Mouse (Mus musculus) left cerebral cortex, postnatal 4 days (tissue): ENCODE measurements around the gene Gm17720. TPM values are rescaled to one million over a fixed set of nuclear protein-coding genes. Genes with fewer than 3 reads are reported as not detected.

Source experiments
- DNase-seq: peaks from one replicate; pipeline ENCODE4 v3.0.0-alpha.2; 2022
- intact Hi-C: fragments of 180-260 bp; cut with DNase I; formaldehyde crosslinking; loops from one replicate; pipeline ENCODE4 v1.15.1; 2025
- total RNA-seq, 2 experiments: library from RNA; stranded (reverse); gene quantifications; 2 replicates each; pipeline ENCODE4 v1.2.3; 2021

Gm17720 gene
- not detected for total RNA-seq

- intact Hi-C loops, result no loop called here
- DNase-seq, result no peak
Observed at GRCm38 (mm10) chr8:110102653-110103052, at the start of gene Gm17720. Gene Gm17720 (minus strand): TSS chr8:110102753.

- DNase-seq, result peak; percentile 67
- intact Hi-C loops, result no loop called here
Observed at GRCm38 (mm10) chr8:110145538-110145937, 43.0 kb upstream of the Gm17720 start.

GRCm38 (mm10) chr8:110140770-110141169 is 38.2 kb upstream of the Gm17720 start:
- intact Hi-C loops, result no loop called here
- peak; percentile 29 for DNase-seq

- DNase-seq, result peak; percentile 29
- intact Hi-C loops, result no loop called here
Observed at GRCm38 (mm10) chr8:110140156-110140555, 37.6 kb upstream of the Gm17720 start.

GRCm38 (mm10) chr8:110135515-110135914 is 33.0 kb upstream of the Gm17720 start:
- peak; percentile 43 for DNase-seq
- intact Hi-C loops, result no loop called here

- intact Hi-C loops, result no loop called here
- peak; percentile 10 for DNase-seq
Observed at GRCm38 (mm10) chr8:110134236-110134635, 31.7 kb upstream of the Gm17720 start.

GRCm38 (mm10) chr8:110130537-110130936 is 28.0 kb upstream of the Gm17720 start:
- DNase-seq, result peak; percentile 86

GRCm38 (mm10) chr8:110119715-110120114 is 17.2 kb upstream of the Gm17720 start:
- peak; percentile 51 for DNase-seq
- intact Hi-C loops, result no loop called here

More at GRCm38 (mm10) chr8:110130537-110130936, 28.0 kb upstream of the Gm17720 start:
- intact Hi-C loops, result no loop called here

- no peak for DNase-seq
- intact Hi-C loops, result no loop called here
Observed at GRCm38 (mm10) chr8:110101676-110102075, 877 bp downstream of the Gm17720 start.

GRCm38 (mm10) chr8:110100907-110101306 is 1.6 kb downstream of the Gm17720 start, which contains the start of gene Gm21964:
Gene Gm21964 (plus strand): TSS chr8:110101207.
- DNase-seq, result no peak
- intact Hi-C loops, result no loop called here

GRCm38 (mm10) chr8:110091869-110092268 is 10.7 kb downstream of the Gm17720 start:
- DNase-seq, result peak; percentile 56
- intact Hi-C loops, result no loop called here

GRCm38 (mm10) chr8:110082416-110083105 is 20.0 kb downstream of the Gm17720 start:
- DNase-seq, result no peak
- intact Hi-C loops, result no loop called here

- peak; percentile 74 for DNase-seq
- intact Hi-C loops, result no loop called here
Observed at GRCm38 (mm10) chr8:110079282-110080221, 23.0 kb downstream of the Gm17720 start, which contains the start of gene Zfp612. Gene Zfp612 (plus strand): TSS chr8:110079746.

GRCm38 (mm10) chr8:110074496-110074895 is 28.1 kb downstream of the Gm17720 start:
- intact Hi-C loops, result no loop called here
- no peak for DNase-seq

GRCm38 (mm10) chr8:110071600-110071999 is 31.0 kb downstream of the Gm17720 start:
- intact Hi-C loops, result loop anchor here (2.0 kb wide), 1 partner anchor 101 kb away; no protein-coding TSS in a partner anchor
- DNase-seq, result peak; percentile 77

- DNase-seq, result no peak
- intact Hi-C loops, result loop anchor here (2.0 kb wide), 1 partner anchor 99 kb away; no protein-coding TSS in a partner anchor
Observed at GRCm38 (mm10) chr8:110069706-110070105, 32.8 kb downstream of the Gm17720 start.

- DNase-seq, result no peak
- intact Hi-C loops, result no loop called here
Observed at GRCm38 (mm10) chr8:110065676-110066075, 36.9 kb downstream of the Gm17720 start.

- DNase-seq, result peak; percentile 33
- intact Hi-C loops, result no loop called here
Observed at GRCm38 (mm10) chr8:110064606-110065365, 37.8 kb downstream of the Gm17720 start.

- intact Hi-C loops, result no loop called here
- no peak for DNase-seq
Observed at GRCm38 (mm10) chr8:110064161-110064560, 38.4 kb downstream of the Gm17720 start.

GRCm38 (mm10) chr8:110058207-110058606 is 44.3 kb downstream of the Gm17720 start:
- intact Hi-C loops, result no loop called here
- DNase-seq, result no peak

- intact Hi-C loops, result no loop called here
Observed at GRCm38 (mm10) chr8:110051208-110051607, 51.3 kb downstream of the Gm17720 start.

More at GRCm38 (mm10) chr8:110051208-110051607, 51.3 kb downstream of the Gm17720 start:
- no peak for DNase-seq
